Mouse (Mus musculus) kidney, adult 2 months (tissue): Measurements from ENCODE around the gene Elfn2. TPM values are rescaled to one million over a fixed set of nuclear protein-coding genes. Genes with fewer than 3 reads are reported as not detected.

Experiments used
- DNase-seq: peaks from one replicate; pipeline ENCODE4 v3.0.0; 2021
- H3K27ac ChIP-seq: fragments of 200-500 bp; 2 replicates; pipeline ENCODE4 v1.5.1; 2012; ENCODE audit warnings: low read depth, low read length, control low read depth, inconsistent platforms; ENCODE audit not compliant: insufficient read depth
- H3K27me3 ChIP-seq: fragments of 200-500 bp; replicated peaks from 2 replicates; pipeline ENCODE4 v1.6.1; 2012; ENCODE audit warnings: mild to moderate bottlenecking, moderate library complexity, low read length, inconsistent platforms; ENCODE audit not compliant: control insufficient read depth, insufficient read depth
- H3K36me3 ChIP-seq: fragments of 200-500 bp; 2 replicates; pipeline ENCODE4 v1.6.1; 2012; ENCODE audit warnings: mild to moderate bottlenecking, moderate library complexity, low read length, inconsistent platforms; ENCODE audit not compliant: control insufficient read depth, insufficient read depth
- H3K4me1 ChIP-seq: fragments of 200-500 bp; 2 replicates; pipeline ENCODE4 v1.6.1; 2011; ENCODE audit warnings: low read length; ENCODE audit not compliant: control insufficient read depth, insufficient read depth
- H3K4me3 ChIP-seq: fragments of 200-500 bp; 2 replicates; pipeline ENCODE4 v1.5.1; 2011; ENCODE audit warnings: mild to moderate bottlenecking, low read depth, low read length, control low read depth; ENCODE audit not compliant: insufficient read depth
- CTCF ChIP-seq: fragments of 200-500 bp; conservative IDR thresholded peaks from 2 replicates; pipeline ENCODE4 v1.5.1; 2011; ENCODE audit warnings: low read depth, mild to moderate bottlenecking, control low read depth, low read length, moderate library complexity, mixed read lengths; ENCODE audit not compliant: insufficient read depth, insufficient read length
- POLR2A ChIP-seq: fragments of 200-500 bp; IDR thresholded peaks from one replicate; pipeline ENCODE4 v1.6.1; 2011; ENCODE audit warnings: low read depth, low read length, control low read depth
- WGBS: fragments of 180-500 bp; shearing (Covaris S2); methylation state at CpG from one replicate; pipeline ENCODE4 v1.1.7; 2018; 5-methylcytosine and 5-hydroxymethylcytosine counted together
- polyA plus RNA-seq: library from polyadenylated mRNA; depleted of rRNA; stranded (reverse); fragments of >200 nt; gene quantifications from 2 replicates; pipeline ENCODE4 v1.2.3, GENCODE M21; 2012

Gene Elfn2
- polyA plus RNA-seq, 1 experiment = 0.03 TPM

GRCm38 (mm10) chr15:78674912-78675412 lies 43.6 kb downstream of the Elfn2 start:
- Histone ChIP-seq H3K27ac (no peak overlapping the region), H3K36me3 (no peaks in the 10 kb centered on the region), H3K27me3 (no peaks in the 10 kb centered on the region), H3K4me3 (no peak overlapping the region), H3K4me1 (no peaks in the 10 kb centered on the region)
- 48% methylated on average over 6 of the region's 6 CpGs for WGBS
- no peak for DNase-seq
- no peak for TF ChIP-seq CTCF
- no peak for TF ChIP-seq POLR2A

DNA sequence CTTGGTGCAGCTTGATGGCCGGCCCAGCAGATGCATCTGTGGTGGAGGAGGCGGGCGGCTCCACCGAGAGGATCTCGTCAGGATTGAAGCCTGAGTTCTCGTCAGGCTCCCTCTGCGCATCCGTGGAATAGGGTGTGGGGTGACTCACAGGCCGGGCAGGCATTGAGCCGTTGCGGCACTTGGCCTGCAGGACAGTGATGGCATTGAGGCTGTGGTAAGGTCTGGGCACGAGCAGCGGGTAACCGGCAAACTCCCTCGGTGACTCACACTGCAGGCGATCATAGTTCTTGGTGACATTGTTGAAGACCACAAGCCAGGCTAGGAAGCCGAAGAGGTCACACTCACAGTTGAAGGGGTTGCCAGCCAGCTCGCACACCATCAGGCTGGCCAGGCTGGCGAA lies 45.1 kb downstream of the Elfn2 start:
- Histone ChIP-seq H3K27me3 (no peaks in the 10 kb centered on the region), H3K27ac (no peak overlapping the region), H3K4me1 (no peaks in the 10 kb centered on the region), H3K4me3 (no peak overlapping the region), H3K36me3 (no peaks in the 10 kb centered on the region)
- WGBS = 80% methylated on average over 19 of the region's 19 CpGs
- no peak for TF ChIP-seq POLR2A
- no peak for TF ChIP-seq CTCF
- DNase-seq = no peak

DNA sequence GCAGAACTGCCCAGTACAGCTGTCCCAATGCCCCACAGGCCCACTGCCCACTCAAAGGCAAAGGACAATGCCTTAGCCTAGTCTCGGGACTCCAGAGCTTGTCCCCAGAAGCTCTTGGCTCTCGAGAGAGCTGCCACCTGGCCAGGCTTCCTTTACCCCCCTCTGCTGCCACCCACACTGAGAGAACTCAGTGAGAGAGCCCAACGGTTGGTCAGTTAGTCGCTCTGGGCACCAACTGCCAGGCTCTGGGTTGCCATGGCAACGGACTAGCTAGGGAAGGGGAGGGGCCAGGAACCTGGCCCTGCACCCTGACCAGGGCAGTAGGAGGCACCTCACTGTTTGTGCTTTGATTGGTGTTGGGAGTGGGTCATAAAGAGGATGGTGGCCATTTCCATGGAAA lies 48.2 kb downstream of the Elfn2 start:
- no peak overlapping the region for H3K4me3 ChIP-seq
- H3K4me1 ChIP-seq = no peaks in the 10 kb centered on the region
- no peak for TF ChIP-seq POLR2A
- no peaks in the 10 kb centered on the region for H3K27me3 ChIP-seq
- no peak overlapping the region for H3K27ac ChIP-seq
- no peaks in the 10 kb centered on the region for H3K36me3 ChIP-seq
- 14% methylated on average over 5 of the region's 5 CpGs for WGBS
- peak; percentile 24 for DNase-seq

DNA sequence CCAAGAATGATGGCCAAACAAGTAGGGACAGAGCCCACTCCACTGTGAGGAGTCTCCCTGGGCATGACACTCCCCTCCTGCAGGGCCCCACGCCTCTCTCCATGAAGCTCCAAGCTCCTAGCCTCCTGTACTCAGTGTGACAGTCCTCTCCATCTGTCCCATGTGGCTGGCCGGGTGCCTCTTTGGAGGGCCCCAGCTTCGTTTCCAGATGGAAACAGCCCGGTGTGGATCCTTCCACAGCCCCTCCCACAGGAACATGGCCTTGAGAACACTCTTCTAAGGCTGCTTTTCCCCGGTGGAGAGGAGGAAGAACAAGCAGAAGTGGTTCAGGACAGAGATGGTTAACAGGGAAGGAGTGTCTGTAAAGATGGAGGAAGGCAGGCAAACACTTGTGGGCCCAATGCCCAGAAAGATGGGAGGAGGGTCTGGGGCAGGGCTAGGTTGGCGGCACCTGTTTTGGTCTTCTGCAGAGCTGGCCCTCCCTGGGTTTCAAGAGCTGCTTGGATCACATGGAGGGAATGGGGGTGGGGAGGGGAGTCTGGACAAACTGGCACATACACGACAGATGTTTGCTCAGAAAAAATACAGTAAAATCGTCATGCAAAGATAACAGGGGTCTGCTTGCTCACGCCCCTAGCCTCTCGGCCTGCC lies 49.2 kb downstream of the Elfn2 start:
- TF ChIP-seq CTCF (no peak), POLR2A (no peak)

GRCm38 (mm10) chr15:78664268-78664667 lies 54.3 kb downstream of the Elfn2 start:
- no peak overlapping the region for H3K27ac ChIP-seq
- no peaks in the 10 kb centered on the region for H3K4me1 ChIP-seq
- no peaks in the 10 kb centered on the region for H3K36me3 ChIP-seq
- H3K27me3 ChIP-seq = no peaks in the 10 kb centered on the region
- 78% methylated on average over 5 of the region's 5 CpGs for WGBS
- no peak for DNase-seq
- TF ChIP-seq POLR2A = no peak
- TF ChIP-seq CTCF = no peak
- no peak overlapping the region for H3K4me3 ChIP-seq

More for the DNA sequence above, 49.2 kb downstream of the Elfn2 start:
- H3K27me3 ChIP-seq = no peaks in the 10 kb centered on the region
- WGBS = 75% methylated on average over 10 of the region's 10 CpGs
- no peaks in the 10 kb centered on the region for H3K4me1 ChIP-seq
- no peak overlapping the region for H3K27ac ChIP-seq
- no peak overlapping the region for H3K4me3 ChIP-seq
- no peak for DNase-seq
- no peaks in the 10 kb centered on the region for H3K36me3 ChIP-seq

GRCm38 (mm10) chr15:78651169-78651568 lies 67.4 kb downstream of the Elfn2 start:
- Histone ChIP-seq H3K27me3 (no peaks in the 10 kb centered on the region), H3K4me1 (no peaks in the 10 kb centered on the region), H3K27ac (no peak overlapping the region), H3K36me3 (no peaks in the 10 kb centered on the region), H3K4me3 (no peak overlapping the region)
- 19% methylated on average over 4 of the region's 4 CpGs for WGBS
- TF ChIP-seq POLR2A = no peak
- TF ChIP-seq CTCF = no peak
- DNase-seq = no peak

GRCm38 (mm10) chr15:78647746-78648145 lies 70.8 kb downstream of the Elfn2 start:
- TF ChIP-seq CTCF (no peak), POLR2A (no peak)
- no peak overlapping the region for H3K4me3 ChIP-seq
- peak; percentile 2 for DNase-seq
- H3K27ac ChIP-seq = no peak overlapping the region
- no peaks in the 10 kb centered on the region for H3K36me3 ChIP-seq
- H3K4me1 ChIP-seq = no peaks in the 10 kb centered on the region
- H3K27me3 ChIP-seq = no peaks in the 10 kb centered on the region
- WGBS = 73% methylated on average over 4 of the region's 4 CpGs

DNA sequence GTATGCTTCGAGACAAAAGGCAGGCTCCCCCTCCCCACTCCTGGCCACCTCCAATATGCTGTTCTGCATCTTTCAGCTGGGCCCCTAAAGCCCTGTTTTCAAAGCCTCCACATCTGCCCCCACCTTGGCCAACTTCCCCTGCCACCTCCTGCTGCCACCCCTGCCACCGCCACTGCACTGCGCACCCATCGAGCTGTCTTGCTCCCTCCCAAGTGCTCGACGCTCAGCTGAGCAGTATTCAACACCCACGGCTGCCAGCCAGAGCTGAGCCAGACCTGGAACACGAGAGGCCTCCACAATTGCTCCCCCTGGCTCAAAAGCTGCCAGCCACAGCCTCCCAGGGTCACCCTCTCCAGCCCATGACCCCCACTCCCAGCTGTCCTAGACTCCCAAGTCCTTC lies 74.0 kb downstream of the Elfn2 start:
- Histone ChIP-seq H3K4me1 (no peaks in the 10 kb centered on the region), H3K36me3 (no peaks in the 10 kb centered on the region), H3K27ac (no peak overlapping the region), H3K27me3 (no peaks in the 10 kb centered on the region), H3K4me3 (no peak overlapping the region)
- DNase-seq = no peak
- no peak for TF ChIP-seq POLR2A
- TF ChIP-seq CTCF = no peak
- WGBS = 44% methylated on average over 8 of the region's 8 CpGs
